Mouse (Mus musculus): ENCODE measurements around the gene Slc12a6.
A peak's percentile ranks its signal among the peaks of the same experiment; 100 is the strongest.

GRCm38 (mm10) chr2:112367726-112368673 is 102.4 kb downstream of the Slc12a6 start, which contains the start of gene Emc4:
- TF ChIP-seq CTCF (IDR thresholded peaks at IDR 0.05; ENCODE audit: low read depth, low read length), result no peak
- TF ChIP-seq POLR2A (IDR thresholded peaks at IDR 0.05; ENCODE audit: extremely low read depth, insufficient read depth, low read length), result 0 out of 2 replicates have a peak, but pooled peaks have one; percentile 41
